Mouse (Mus musculus) inflammation-experienced regulatory T-cells, adult 6 months (primary cell): Measurements from ENCODE around the gene Snrpf. TPM values are rescaled to one million over a fixed set of nuclear protein-coding genes. Genes with fewer than 3 reads are reported as not detected.

ENCODE experiments used
- ATAC-seq: one replicate; pipeline ENCODE4 v1.8.0; 2017
- polyA plus RNA-seq, 3 experiments: library from polyadenylated mRNA; unstranded; fragments of 100-300 nt; shearing (Covaris generic); gene quantifications; one replicate each; pipeline ENCODE4 v1.2.1; 2017

Gene Snrpf
- polyA plus RNA-seq: 10 to 100 TPM; 55.6 to 90.0 (median 74.2) TPM

DNA sequence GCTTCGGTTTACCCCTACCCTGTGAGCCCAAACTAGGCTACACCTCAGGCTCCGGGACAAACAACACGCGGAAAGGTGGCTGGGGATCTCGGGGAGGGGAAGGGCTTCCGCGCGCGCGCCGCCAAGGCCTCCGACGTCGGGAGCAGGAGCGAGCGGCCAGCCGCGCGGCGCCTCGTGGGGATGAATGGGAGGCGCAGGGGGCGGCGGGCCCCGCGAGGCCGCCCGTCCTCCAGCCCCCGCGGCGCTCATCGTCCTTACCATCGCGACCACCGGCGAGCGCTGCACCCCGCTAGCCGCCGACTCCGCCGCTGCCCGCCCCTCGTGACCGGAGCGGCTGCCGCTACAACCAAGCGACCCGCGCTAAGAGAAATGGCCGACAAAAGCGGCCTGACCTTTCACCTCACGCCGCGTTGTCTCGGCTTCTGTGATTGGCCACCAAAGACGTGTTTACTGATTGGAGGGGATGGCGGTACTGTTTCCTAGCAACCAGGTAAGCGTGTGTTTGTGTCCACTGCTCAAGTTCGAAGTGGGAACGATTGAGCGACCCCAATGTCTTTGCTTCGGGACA, at the start of gene Snrpf:
Gene Snrpf, minus strand, starts transcription at position 426 of the 568 bp plus-strand sequence.
- ATAC-seq: peak; percentile 75

DNA sequence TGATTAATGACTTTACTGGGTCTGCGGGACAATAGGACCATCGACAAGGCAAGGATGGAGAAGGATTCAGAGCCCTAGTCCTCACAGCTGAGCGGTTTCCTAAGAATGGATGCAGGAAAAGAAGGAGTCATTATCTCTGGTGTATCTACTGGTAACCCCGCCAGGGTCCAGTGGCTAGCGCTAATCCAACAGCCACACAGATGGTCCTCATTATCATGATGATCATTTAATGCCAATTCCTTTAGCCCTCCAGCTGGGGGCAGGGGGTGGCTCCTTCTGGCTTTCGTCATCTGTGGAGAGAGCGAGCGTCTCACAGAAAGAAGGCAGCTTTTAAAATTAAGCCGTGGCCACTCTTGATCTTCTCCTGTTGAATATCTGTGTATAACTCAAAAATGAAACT, 46.4 kb upstream of the Snrpf start:
- ATAC-seq: no peak

DNA sequence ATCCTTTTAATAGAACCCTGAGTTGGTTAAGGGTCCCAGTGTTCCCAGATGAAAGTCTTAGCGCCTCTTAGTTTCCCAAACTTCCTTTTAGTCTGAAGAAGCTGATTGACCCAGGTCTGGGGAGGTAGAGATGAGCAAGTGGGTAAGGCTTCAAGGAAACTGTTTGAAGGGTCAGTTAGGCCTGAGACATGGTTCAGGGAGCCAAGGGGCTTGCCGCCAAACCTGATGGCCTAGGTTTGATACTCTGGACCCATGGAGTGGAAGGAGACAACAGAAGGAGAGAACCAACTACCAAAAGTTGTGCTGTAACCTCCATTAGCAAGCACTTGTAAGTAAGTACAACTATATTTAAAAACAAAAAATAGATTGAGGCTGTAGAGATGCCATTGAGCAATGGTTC, 44.5 kb upstream of the Snrpf start:
- no peak for ATAC-seq

DNA sequence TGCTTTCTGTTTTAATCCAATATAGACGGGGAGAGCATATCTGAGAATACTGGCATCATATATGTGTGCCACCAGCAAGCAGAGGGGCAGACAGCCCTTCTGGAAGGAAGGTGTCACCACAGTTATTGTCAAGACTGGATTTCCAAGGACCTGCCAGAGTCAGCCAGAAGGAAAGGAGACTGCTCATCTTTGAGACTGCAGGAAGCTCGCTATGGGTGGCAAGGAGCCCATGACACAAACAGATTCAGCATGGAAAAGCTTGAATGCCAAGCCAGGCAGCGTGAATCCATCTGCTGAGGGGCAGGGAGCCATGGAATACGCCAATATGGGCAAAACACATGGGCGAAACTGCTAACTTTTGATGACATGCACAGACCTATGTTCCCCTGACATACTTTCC, 44.1 kb upstream of the Snrpf start:
- ATAC-seq: no peak

DNA sequence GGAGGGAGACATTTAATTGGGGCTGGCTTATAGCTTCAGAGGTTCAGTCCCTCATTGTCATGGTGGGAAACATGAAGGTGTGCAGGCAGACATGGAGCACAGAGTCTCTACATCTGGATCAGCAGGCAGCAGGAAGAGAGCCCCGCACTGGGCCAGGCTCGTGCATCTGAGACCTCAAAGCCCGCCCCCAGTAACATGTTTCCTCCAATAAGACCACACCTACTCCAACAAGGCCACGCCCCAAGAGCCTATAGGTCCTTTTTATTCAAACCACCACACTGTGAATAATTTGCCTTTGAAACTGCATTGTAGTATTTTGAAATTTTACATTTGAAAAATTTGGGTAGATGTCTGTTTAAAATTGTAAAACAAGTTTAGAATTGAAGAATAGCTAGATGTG, 42.6 kb upstream of the Snrpf start:
- ATAC-seq: no peak

DNA sequence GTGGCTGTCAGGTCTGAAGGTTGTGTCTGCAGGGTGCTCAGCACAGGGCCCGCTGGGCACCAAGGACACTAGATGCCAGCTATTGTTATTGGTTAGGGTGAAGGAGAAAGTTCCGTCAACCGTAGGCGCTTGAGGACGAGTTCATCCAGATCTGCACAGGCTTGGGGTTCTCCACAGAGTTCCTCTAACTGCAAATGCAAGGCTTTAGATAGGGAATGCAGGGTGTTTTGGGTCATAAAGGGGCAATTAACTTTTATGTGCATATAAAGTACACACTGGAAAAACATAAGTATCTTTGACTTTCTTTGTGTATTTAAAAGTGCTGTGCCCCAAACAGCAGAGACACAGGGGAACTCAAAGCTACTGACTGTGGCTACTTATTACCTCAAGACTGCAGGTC, 40.8 kb upstream of the Snrpf start:
- ATAC-seq: no peak

DNA sequence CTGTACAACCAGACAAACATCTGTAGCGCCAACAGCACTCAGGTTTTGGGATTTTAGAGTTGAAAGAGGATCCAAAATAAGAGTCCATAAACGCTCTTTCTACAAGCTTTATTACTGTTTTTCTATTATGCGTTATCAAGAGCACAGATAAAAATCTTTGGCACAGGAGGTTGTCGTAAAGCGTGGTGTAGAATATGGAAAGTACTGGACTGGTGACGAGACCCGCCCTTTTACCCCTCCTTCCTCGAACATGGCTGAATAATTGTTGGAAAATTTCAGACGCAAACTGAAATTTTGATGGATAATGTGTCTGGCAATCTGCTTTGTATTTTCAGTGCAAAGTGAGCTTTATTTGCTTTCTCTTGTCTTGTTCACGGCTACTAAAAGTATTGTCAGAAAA, 34.6 kb upstream of the Snrpf start:
- no peak for ATAC-seq

DNA sequence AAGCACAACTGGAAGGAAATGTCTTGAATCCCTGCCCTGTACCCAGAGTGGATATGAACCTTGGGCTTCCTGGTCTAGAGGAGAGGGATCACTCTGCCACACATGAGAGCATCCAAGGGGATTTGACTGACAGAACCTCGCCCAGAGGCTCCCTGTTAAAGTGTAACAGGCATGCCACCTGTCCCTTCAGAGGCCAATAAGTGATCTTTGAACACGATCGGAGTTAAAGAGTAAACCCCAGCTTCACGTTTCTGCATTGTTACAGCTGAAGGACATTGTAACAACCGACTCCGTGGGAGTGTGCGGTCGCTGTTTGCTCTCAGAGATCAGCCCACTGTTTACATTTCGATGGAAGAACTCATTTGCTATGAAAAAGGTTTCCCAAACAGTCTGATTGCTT, 34.2 kb upstream of the Snrpf start:
- no peak for ATAC-seq

DNA sequence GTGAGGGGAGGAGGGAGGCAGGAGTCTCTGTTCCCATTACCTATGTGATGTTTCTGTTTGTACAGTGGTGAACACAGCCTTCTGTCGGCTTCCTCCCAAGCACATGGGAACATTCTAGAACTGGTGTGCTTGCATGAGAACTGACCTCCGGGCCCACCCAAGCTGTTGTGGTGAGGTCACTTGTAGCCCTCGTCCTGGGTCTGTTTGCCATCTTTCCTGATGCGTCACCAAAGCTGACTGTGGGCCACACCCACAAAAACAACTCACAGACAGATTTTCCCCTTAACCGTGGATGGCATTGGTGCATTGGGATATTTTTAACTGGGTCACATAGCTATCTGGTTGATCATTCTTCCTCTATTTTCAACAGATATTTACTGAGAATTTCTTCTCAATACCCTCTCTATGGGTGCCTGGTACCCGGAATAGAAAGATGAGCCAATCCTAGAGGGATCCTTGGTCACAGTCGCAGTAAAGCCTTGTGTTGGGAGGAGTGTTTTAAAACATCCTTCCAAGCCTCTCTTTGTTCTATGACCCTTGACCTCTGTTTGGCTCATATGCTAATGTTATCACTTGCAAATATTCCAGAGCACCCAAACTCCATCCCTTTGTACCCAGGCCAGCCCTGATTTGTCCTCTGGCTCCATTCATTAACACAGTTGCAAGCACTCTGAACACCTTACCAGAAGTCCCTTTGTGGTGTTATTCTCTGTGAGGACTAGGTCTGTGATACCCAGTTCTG, 31.1 kb upstream of the Snrpf start:
- ATAC-seq: no peak

DNA sequence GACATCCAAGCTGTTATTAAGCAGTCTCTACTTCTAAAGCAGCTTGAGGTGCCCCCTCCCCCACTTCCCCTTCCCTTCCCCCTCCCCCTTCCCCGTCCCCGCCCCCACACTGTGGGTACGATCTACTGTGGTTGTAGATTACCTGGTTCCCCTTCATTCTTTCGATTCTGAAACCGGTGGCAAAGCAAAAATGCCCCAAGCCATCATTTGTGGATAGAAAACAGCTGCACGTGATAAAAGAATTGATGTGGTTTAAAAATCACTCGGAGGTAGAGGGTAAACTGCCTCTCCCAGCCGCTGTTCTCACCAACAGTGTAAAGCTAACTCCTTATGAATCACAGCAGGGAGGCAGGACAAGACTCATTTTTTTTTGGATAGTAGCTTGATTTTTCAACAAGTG, 25.3 kb upstream of the Snrpf start:
- ATAC-seq: peak; percentile 60

DNA sequence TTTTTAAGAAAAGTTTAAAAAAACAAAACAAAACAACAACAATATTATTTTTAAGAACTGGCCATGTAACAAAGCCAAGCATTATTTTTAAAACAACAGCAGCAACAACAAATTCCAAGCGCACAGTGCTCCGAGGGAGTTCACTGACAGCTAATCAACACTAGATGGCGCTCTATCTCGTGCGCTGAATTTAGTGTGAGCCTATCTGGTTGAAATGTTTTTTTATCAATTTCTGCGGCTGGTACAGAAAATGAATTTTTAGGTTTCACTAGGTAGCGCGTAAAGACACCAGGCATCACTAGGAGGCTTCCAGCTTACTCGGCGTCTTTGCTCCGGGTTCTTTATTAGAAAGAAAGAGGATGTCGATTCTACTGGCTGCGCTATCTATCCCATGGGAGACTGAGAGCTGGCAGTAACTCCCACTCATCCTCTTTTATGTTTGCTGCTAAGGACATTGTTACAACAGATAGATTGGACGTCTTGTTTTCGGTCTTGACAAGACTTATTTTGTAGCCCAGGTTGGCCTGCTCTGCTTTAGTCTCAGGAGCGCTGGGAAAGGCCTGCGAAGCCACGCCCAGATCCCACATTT, 22.0 kb upstream of the Snrpf start:
- ATAC-seq: peak; percentile 73

DNA sequence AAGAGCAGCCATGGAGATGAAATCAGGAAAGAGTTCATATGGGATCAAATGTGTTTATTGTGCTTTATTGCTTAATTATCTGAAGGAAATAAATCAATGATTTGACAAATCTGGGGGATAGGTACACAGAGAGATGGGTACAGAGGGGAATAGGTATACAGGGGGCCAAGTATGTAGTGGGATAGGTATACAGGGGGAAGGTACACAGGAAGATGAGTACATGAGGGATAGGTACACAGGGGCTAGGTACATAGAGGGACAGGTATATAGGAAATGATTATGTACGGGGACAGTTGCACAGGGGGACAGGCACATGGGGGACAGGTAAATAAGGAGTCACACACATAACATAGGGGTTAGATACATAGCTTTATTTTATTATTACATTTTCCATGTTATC, 21.4 kb upstream of the Snrpf start:
- ATAC-seq: no peak

DNA sequence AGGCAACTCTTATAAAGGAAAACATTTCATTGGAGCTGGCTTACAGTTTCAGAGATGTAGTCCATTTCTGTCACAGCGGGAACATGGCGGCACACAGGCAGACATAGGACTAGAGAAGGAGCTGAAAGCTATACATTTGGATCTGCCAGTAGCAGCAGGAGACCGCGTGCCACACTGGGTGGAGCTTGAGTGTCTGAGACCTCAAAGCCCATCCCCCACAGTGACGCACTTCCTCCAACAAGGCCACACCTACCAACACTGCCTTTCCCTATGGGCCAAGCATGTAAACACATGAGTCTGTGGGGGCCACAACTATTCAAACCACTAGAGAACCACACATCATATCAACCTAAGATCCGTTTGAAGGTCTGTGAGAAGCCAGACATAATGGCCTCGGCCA, 19.7 kb upstream of the Snrpf start:
- ATAC-seq: no peak

DNA sequence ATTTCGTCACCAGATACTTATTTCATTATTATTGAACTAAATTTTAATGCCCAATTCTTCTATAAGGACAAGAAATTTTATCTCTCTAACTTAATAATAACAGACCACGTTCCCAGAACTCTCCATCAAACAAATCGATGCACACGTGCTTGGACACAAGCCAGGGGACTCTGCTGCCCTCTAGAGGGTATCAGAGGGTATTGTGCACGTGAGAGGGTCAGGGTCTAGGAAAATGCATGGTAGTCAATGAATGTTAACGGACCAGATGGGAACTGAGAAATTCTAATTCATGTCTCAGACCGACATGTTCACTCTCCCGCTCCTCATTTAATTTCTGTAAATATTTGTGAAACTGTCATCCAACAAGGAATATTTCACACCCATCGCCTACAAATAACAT, 18.5 kb upstream of the Snrpf start:
- ATAC-seq: no peak

DNA sequence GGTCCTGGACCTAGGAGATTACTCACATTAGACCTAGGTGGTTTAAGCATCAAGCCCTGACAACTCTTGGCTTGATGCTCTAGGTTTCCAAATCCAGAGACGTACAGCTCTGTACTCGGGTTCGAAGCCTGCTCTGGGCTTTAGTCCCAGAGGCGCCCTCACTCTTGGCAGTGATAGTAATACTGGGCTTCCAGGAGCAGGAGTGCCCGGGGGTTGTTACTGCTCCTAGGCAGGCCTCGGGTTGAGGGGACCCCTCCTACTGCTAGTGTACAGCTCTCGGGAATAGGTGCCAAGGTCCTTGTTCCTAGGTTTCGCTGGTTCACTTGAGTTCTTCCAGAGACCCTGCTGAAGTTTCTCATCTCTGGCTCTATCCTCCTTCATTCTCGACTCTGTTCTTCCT, 16.8 kb upstream of the Snrpf start:
- no peak for ATAC-seq

DNA sequence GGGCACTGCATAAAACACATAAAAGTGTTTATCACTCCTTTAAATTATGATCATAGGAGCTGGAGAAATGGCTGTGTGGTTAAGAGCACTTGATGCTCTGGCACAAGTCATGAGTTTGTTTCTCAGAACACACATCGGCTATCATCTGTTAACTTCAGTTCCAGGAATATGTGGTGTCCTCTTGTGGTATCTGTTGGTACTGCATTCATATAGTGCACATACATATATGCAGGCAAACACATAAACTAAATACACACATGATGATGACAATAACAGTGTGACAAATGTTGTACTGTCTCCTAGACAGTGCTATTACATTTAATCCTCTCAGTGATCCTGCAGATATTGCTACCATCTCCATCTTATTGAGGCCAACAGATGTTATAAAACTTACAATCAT, 13.8 kb upstream of the Snrpf start:
- no peak for ATAC-seq

DNA sequence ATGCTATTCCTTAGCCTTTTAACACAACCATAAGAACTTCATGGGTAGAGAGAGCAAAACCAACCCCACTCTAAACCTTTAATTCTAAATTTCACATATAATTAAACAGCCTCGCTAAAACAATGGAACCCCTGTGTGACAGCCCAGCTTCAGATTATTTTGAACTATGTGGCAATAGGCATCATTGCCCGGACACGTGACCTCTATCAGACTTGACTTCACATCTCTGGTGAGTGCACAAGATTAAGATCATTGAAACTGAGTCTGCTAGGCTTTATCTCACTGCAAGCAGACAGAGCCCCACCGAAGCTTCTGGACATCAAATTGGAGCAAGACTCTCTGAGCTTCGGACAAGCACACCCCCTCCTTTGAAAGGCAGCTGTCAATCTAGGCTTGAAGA, 12.8 kb upstream of the Snrpf start:
- no peak for ATAC-seq

DNA sequence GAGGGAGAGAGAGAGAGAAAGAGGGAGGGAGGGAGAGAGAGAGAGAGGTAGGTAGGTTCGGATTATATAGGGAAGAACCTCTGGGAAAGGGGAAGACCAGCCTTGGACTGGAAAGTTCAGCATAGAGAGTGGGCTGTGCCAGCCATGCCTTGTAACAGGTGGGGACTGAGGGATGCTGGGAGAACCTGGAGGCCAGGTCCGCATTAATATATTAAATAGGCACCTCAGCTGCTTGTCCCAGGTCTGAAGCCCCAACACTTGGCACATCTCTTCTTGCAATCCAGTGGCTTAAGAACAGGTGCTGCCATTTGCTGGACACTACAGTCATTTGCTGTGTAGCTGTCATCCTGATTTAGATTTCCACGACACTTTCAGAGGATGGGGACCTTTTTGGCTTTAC, 7.1 kb upstream of the Snrpf start:
- no peak for ATAC-seq

DNA sequence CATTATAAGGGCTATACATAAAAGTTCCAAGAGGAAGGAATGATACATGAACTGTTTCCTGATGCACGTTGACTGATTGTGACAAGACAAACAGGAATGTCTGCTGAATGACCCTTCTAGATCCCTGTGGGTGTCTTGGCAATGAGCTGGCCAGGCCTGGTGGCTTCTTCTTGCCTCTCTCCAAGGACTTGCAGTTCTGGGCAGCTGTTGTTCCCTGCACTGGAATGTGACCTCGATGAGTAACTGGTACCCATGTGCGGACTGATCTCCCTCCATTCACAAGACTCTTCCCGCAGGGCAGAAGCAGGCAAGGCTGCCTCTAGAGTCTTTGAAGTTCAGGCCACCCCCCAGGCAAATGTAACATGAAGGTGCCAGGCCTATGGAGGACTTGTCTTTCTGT, 6.3 kb upstream of the Snrpf start:
- no peak for ATAC-seq

DNA sequence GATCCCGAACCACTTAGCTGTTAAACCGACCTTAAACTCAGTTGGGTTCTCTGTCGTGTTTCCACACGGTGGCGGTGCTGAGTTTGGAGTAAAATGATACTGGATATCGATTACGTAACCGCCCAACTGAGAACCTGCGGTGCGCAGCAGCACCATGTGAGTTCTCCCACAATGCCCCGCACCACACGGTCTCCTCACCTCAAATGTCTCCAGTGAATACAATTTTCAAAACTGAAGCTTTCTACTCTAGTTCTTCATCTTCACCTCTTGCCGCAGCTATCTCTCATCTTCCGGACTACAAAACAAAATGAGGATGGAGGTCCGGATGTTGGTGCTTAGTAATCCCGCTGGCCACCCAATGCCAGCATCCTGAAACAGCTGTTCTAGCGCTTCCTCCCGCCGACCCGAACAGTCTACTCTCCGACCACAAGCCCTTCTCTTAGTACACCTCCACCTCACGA, 4.5 kb upstream of the Snrpf start:
- ATAC-seq: peak; percentile 78

DNA sequence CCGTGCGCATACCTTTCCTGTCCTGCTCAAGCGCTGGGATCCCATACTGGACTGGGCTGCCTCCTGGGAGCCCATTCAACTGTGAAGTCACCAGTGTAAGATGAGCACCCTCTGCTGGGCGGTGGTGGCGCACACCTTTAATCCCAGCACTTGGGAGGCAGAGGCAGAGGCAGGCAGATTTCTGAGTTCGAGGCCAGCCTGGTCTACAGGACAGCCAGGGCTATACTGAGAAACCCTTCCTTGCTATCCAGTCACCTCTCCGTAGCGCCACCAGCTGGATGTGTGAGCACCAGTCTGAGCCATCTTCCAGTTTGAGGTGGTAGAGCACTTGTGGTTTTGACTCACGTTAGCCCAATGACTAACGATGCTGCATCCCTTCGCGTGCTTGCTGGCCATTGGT, 3.0 kb upstream of the Snrpf start:
- no peak for ATAC-seq

DNA sequence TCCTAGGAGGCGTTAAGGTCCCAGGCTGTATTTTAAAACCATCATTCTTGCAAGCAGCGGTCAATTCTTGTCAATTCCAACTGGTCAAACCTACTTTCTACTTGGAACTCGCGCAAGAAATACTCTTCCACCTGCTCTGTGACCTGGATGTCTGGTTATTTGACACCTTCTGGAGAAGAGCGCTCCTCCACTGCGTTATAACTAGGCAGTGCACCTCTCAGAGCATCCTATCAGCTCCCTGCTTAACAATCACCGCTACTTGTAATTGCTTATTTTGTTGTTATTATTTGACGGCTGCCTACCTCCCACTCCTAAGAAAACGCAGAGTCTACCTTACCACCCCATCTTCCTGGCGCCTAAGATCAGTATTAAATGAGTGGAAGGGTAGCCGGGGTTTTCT, 710 bp downstream of the Snrpf start:
- ATAC-seq: peak; percentile 26

DNA sequence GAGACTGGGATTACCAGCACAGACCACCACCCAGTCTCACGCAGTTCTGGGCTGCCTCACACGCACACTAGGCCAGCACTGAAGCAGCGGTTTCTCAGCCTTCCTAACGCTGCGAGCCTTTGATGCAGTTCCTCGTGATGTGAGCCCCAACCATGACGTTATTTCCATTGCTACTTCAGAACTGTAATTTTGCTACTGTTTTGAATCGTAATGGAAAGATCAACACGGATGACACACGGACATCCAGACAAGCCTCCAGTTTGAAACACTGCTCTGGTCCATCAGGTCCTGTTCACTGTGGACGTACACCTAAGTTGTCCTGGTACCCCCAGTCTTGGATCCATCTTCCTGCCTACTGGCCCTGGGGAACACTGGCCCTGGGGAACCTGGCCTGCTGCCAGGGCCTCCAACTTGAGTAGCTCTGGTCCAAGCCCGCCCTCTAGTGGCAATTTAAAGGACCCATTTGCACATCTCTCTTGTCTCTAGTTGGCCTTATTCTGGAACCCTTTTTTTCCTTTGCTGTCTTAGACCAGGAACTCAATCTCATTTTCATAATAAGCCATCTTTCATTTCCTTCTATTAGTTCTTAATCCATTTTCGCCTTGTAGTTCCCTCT, 12.1 kb downstream of the Snrpf start:
- ATAC-seq: peak; percentile 79

DNA sequence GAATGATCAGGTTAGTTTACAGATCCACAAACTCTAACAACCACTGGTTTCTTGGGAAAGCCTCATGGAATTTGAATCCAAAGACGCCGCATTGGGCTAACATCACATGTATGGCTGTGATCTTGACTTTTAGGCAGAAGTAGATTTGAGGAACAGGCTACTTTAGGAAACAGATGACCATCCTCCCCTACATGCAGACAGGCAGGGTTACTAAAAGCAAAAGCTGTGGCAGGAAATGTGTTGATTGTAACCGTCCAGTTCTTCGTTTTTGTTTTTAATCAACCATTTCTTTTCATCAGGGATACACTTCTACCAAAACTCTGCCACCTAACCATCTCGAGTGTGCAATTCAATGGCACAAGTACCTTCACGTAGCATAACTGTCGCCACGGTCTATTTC, 13.5 kb downstream of the Snrpf start:
- no peak for ATAC-seq
